Comparison of ENCODE assay signal across 22 mouse cellular contexts in genomic region chr1:43996914-43997589, GRCm38 (mm10). TPM values are rescaled to one million over a fixed set of nuclear protein-coding genes. Genes with fewer than 3 reads are reported as not detected.
"Had no signal": no experiment of that assay in that cellular context is flagged by ENCODE, and none has a peak within 500 bp of the region (broad histone marks: within the 10 kb centered on the region; RNA-seq: fewer than 3 reads in every experiment).

No protein-coding gene starts in this region.

- DNase-seq: kidney, postnatal 14 days; kidney, postnatal 4 days; liver; liver, embryonic 13.5 days; lung, adult 2 months; lung, postnatal 14 days; lung, postnatal 4 days; midbrain, embryonic 14.5 days; right cerebral cortex, adult 18-20 months; right cerebral cortex, postnatal 14 days; right cerebral cortex, postnatal 4 days; thymus, adult 2 months; thymus, postnatal 14 days; thymus, postnatal 4 days had no signal

- H3K9me3 ChIP-seq: limb, embryonic 10.5 days; limb, embryonic 13.5 days; liver, embryonic 13.5 days had no signal

- H3K4me1 ChIP-seq: limb, embryonic 10.5 days; limb, embryonic 13.5 days; liver, embryonic 13.5 days had no signal

- H3K9ac ChIP-seq: limb, embryonic 13.5 days; liver, embryonic 13.5 days had no signal

- H3K27me3 ChIP-seq: limb, embryonic 13.5 days; liver, embryonic 13.5 days had no signal

- H3K4me3 ChIP-seq: limb, embryonic 10.5 days; limb, embryonic 13.5 days; liver, embryonic 13.5 days had no signal

- H3K27ac ChIP-seq: limb, embryonic 10.5 days; limb, embryonic 13.5 days; liver, embryonic 13.5 days; stomach, postnatal 0 days had no signal

- H3K4me2 ChIP-seq: limb, embryonic 13.5 days; liver, embryonic 13.5 days; midbrain, embryonic 11.5 days had no signal

RNA-seq across cellular contexts. Expression of gene Mettl21c, which starts 22.8 kb away (rescaled TPM):
- total RNA-seq: layer of hippocampus, adult 18-20 months; left cerebral cortex, adult 18-20 months; left cerebral cortex, postnatal 25 days; megakaryocyte progenitor cell, adult 5-6 weeks had no signal
- polyA plus RNA-seq: lung, adult 2 months had no signal
